Mouse (Mus musculus) spleen, adult 2 months (tissue): ENCODE data around the gene Atp6v0d1.

Source experiments
- CTCF ChIP-seq: fragments of 200-500 bp; IDR thresholded peaks from 2 replicates; pipeline ENCODE4 v1.5.1; 2011; ENCODE audit warnings: mild to moderate bottlenecking, inconsistent platforms; ENCODE audit not compliant: insufficient read depth, insufficient read length, insufficient replicate concordance; ENCODE audit errors: extremely low read depth
- POLR2A ChIP-seq: fragments of 200-500 bp; IDR thresholded peaks from 2 replicates; pipeline ENCODE4 v1.6.1; 2011; ENCODE audit warnings: low read depth, low read length, inconsistent platforms

- TF ChIP-seq CTCF (no peak), POLR2A (no peak)
These were observed 15.8 kb downstream of the Atp6v0d1 start for GRCm38 (mm10) chr8:105550083-105550482.
